ENCODE assay signal across 8 mouse cellular contexts in genomic region chr19:15836201-15836955, GRCm38 (mm10).
A peak's percentile ranks its signal among the peaks of the same experiment; 100 is the strongest.
DNase-seq lines count a peak whose midpoint lies in the region; ATAC-seq and TF ChIP-seq lines count a peak whose summit lies in the region.

No protein-coding gene starts in this region.

- peak overlapping the region; percentile 30; the same call in 1 of the 2 replicates for H3K4me2 ChIP-seq in lung, embryonic 15.5 days
- H3K4me2 ChIP-seq in neural tube, embryonic 12.5 days (replicated peaks) = peak overlapping the region; percentile 38; the same call in 1 of the 2 replicates

- TF ChIP-seq CTCF in cerebellum, adult 2 months (IDR thresholded peaks at IDR 0.05; ENCODE audit: borderline replicate concordance, insufficient read depth, low read depth, low read length) = no peak

- 0 out of 2 replicates have a peak overlapping the region, but pooled peaks have one; percentile 6 for H3K27ac ChIP-seq in cerebellum, adult 2 months (ENCODE audit: insufficient read depth, low read length)
- H3K27ac ChIP-seq in lung, embryonic 15.5 days = peak overlapping the region; percentile 77
- peak overlapping the region; percentile 60 for H3K27ac ChIP-seq in hindbrain, embryonic 10.5 days
- H3K27ac ChIP-seq in neural tube, embryonic 12.5 days = 0 out of 2 replicates have a peak overlapping the region, but pooled peaks have one; percentile 20

- WGBS in cerebellum, adult 2 months = 52% methylated on average over 7 of the region's 7 CpGs
- WGBS in lung, embryonic 15.5 days = 47% methylated on average over 7 of the region's 7 CpGs
- 51% methylated on average over 7 of the region's 7 CpGs for WGBS in hindbrain, embryonic 10.5 days
- 9% methylated on average over 7 of the region's 7 CpGs for WGBS in neural tube, embryonic 12.5 days

- no peaks in the 10 kb centered on the region for H3K9me3 ChIP-seq in lung, embryonic 15.5 days
- H3K9me3 ChIP-seq in hindbrain, embryonic 10.5 days = no peaks in the 10 kb centered on the region
- H3K9me3 ChIP-seq in neural tube, embryonic 12.5 days = no peaks in the 10 kb centered on the region

- peak in 1 of 2 experiments; percentile 3 for DNase-seq in cerebellum, adult 2 months
- no peak for DNase-seq in cerebellum, postnatal 36 days
- DNase-seq in lung, postnatal 25 days (ENCODE audit: low spot score) = no peak
- DNase-seq in hindbrain, embryonic 10.5 days (ENCODE audit: low spot score) = peak; percentile 25
- no peak for DNase-seq in heart, adult 8-10 months (ENCODE audit: low spot score)
- no peak for DNase-seq in cerebellum, adult 11-12 months

- no peak; the same call in 1 of the 2 replicates for ATAC-seq in lung, embryonic 15.5 days (ENCODE audit: borderline replicate concordance, extremely low read depth, low FRiP score, low TSS enrichment)
- ATAC-seq in neural tube, embryonic 12.5 days (ENCODE audit: low FRiP score, low read depth) = peak; percentile 79

- no peak overlapping the region for H3K4me3 ChIP-seq in cerebellum, adult 2 months (replicated peaks; ENCODE audit: insufficient read depth, low read depth, low read length)
- no peak overlapping the region for H3K4me3 ChIP-seq in lung, embryonic 15.5 days
- no peak overlapping the region for H3K4me3 ChIP-seq in hindbrain, embryonic 10.5 days
- H3K4me3 ChIP-seq in neural tube, embryonic 12.5 days = no peak overlapping the region

- TF ChIP-seq POLR2A in cerebellum, adult 2 months (IDR thresholded peaks at IDR 0.05; ENCODE audit: borderline replicate concordance, insufficient read depth, low read length) = no peak

- no peak overlapping the region for H3K9ac ChIP-seq in lung, embryonic 15.5 days
- H3K9ac ChIP-seq in neural tube, embryonic 12.5 days = no peak overlapping the region

- no peaks in the 10 kb centered on the region for H3K27me3 ChIP-seq in cerebellum, adult 2 months (ENCODE audit: control insufficient read depth, insufficient read depth, low read length)
- H3K27me3 ChIP-seq in lung, embryonic 15.5 days = no peaks in the 10 kb centered on the region
- H3K27me3 ChIP-seq in hindbrain, embryonic 10.5 days (ENCODE audit: insufficient read depth, poor library complexity, severe bottlenecking) = peaks cover 6% of the 10 kb centered on the region; the same call in 1 of the 2 replicates
- no peaks in the 10 kb centered on the region for H3K27me3 ChIP-seq in neural tube, embryonic 12.5 days (replicated peaks)

- no peaks in the 10 kb centered on the region for H3K4me1 ChIP-seq in cerebellum, adult 2 months (ENCODE audit: control insufficient read depth, insufficient read depth, low read length)
- peaks cover 29% of the 10 kb centered on the region for H3K4me1 ChIP-seq in lung, embryonic 15.5 days
- H3K4me1 ChIP-seq in hindbrain, embryonic 10.5 days (replicated peaks) = peaks cover 31% of the 10 kb centered on the region
- peaks cover 24% of the 10 kb centered on the region; the same call in 1 of the 2 replicates for H3K4me1 ChIP-seq in neural tube, embryonic 12.5 days

- no peaks in the 10 kb centered on the region for H3K36me3 ChIP-seq in lung, embryonic 15.5 days
- no peaks in the 10 kb centered on the region for H3K36me3 ChIP-seq in hindbrain, embryonic 10.5 days
- no peaks in the 10 kb centered on the region for H3K36me3 ChIP-seq in neural tube, embryonic 12.5 days

Comparison
In these comparisons a context has a peak if more than half of its experiments do, and no peak if none do; other contexts are left out.
1. H3K27ac ChIP-seq: peak in every context shown above with its lines; median percentile 77 in lung, embryonic 15.5 days; 60 in hindbrain, embryonic 10.5 days; 20 in neural tube, embryonic 12.5 days; 6 in cerebellum, adult 2 months.